Mouse (Mus musculus): ENCODE data around the gene Scube1. TPM values are rescaled to one million over a fixed set of nuclear protein-coding genes. Genes with fewer than 3 reads are reported as not detected.

The Scube1 gene
- 21.9 and 23.6 TPM in 2 replicates for polyA plus RNA-seq (2015; fragmentation: Nextera tagmentation; extraction: Ambion mirVana)

DNA sequence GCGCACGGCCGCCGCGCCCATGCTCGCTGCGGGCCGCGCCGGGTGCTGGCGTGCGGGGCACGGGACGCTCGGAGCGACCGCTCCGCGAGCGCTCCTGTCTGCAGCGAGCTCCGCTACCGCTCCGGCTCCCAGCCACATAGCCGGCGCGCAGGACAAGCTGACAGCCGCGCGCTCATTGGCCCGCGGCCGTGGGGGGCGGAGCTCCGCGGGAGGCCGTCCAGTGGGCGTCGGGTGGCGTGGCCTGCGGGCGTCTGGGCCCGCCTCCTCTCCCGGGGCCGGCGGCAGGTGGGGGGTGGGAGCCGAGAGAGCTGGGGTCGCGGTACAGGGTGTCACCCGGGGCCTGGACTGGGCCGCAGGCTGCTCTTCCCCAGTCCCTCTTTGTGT, at the start of gene Scube1:
Gene Scube1, minus strand, starts transcription at position 136 of the 384 bp plus-strand sequence.
- H3K4me2 ChIP-seq (ENCODE audit: low read length): peak within 1 kb of the TSS; percentile 76
- WGBS: 0% methylated on average over 51 of the region's 51 CpGs
- H3K27me3 ChIP-seq (replicated peaks; ENCODE audit: control insufficient read depth, insufficient read depth, low read length): no peaks in the 10 kb centered on the region
- peaks cover 13% of the 10 kb centered on the region; the same call in 1 of the 2 replicates for H3K4me1 ChIP-seq (replicated peaks; ENCODE audit: control insufficient read depth, insufficient read depth, low read length)
- H3K36me3 ChIP-seq (ENCODE audit: control insufficient read depth, insufficient read depth): no peaks in the 10 kb centered on the region
- H3K4me3 ChIP-seq (replicated peaks; ENCODE audit: low read length): peak within 1 kb of the TSS; percentile 65
- ATAC-seq: peak; percentile 97
- H3K9me3 ChIP-seq (ENCODE audit: control insufficient read depth, low read length): no peaks in the 10 kb centered on the region
- H3K9ac ChIP-seq (replicated peaks; ENCODE audit: low read depth, low read length): peak within 1 kb of the TSS; percentile 77
- no peak within 1 kb of the TSS; the same call in 1 of the 2 replicates for H3K27ac ChIP-seq (ENCODE audit: low read length)

DNA sequence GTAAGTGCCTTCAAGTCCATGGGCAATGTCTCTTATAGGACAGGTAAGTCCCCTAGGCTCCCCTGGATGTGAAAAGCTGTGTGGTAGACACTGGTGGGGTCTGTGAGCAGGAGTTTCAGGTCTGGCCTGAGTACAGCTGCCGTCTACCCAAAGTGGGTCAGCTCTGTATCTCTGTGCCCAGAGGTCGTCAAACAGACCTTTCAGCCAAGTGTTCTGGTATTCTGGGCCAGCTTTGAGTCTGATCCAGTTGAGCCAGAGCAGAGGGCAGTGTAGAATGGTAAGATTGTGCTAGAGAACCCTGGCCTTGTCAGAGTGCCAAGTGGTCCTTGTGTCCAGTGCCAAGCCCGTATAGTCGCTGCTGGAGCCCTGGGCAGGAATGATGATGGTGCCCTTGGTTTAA, 48.1 kb upstream of the Scube1 start:
- H3K9ac ChIP-seq (replicated peaks; ENCODE audit: low read depth, low read length): no peak overlapping the region
- ATAC-seq: no peak
- no peaks in the 10 kb centered on the region for H3K36me3 ChIP-seq (ENCODE audit: control insufficient read depth, insufficient read depth)
- WGBS: 63% methylated on average over 4 of the region's 4 CpGs
- H3K4me1 ChIP-seq (replicated peaks; ENCODE audit: control insufficient read depth, insufficient read depth, low read length): peaks cover 36% of the 10 kb centered on the region
- H3K27me3 ChIP-seq (replicated peaks; ENCODE audit: control insufficient read depth, insufficient read depth, low read length): no peaks in the 10 kb centered on the region
- H3K9me3 ChIP-seq (ENCODE audit: control insufficient read depth, low read length): no peaks in the 10 kb centered on the region
- H3K4me2 ChIP-seq (ENCODE audit: low read length): no peak overlapping the region
- peak overlapping the region; percentile 22; the same call in 1 of the 2 replicates for H3K27ac ChIP-seq (ENCODE audit: low read length)
- no peak overlapping the region for H3K4me3 ChIP-seq (replicated peaks; ENCODE audit: low read length)

DNA sequence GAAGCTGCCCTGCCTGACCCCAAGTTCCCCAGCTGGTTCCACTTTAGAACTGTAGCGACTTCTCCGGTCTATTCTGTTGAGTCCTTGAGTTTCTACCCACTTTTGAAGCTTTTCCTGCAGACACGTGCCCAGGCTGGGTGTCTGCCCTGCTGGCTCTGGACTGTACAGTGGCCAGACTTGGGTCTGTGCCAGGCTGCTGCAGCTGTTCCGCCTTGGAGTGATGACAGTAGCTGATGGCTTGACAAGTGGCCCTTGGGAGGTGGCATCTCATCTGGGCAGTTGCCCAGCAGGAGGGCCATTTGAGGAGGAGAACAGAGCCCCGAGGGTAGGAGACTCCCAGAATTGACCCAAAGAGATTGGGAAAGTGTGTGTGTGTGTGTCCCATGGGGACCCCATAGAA, 47.6 kb upstream of the Scube1 start:
- 42% methylated on average over 5 of the region's 5 CpGs for WGBS
- Histone ChIP-seq H3K4me3 (replicated peaks; ENCODE audit: low read length) (no peak overlapping the region), H3K4me1 (replicated peaks; ENCODE audit: control insufficient read depth, insufficient read depth, low read length) (peaks cover 36% of the 10 kb centered on the region), H3K9me3 (ENCODE audit: control insufficient read depth, low read length) (no peaks in the 10 kb centered on the region), H3K27ac (ENCODE audit: low read length) (peak overlapping the region; percentile 89), H3K36me3 (ENCODE audit: control insufficient read depth, insufficient read depth) (no peaks in the 10 kb centered on the region), H3K4me2 (ENCODE audit: low read length) (no peak overlapping the region), H3K27me3 (replicated peaks; ENCODE audit: control insufficient read depth, insufficient read depth, low read length) (no peaks in the 10 kb centered on the region), H3K9ac (replicated peaks; ENCODE audit: low read depth, low read length) (no peak overlapping the region)
- ATAC-seq: no peak

DNA sequence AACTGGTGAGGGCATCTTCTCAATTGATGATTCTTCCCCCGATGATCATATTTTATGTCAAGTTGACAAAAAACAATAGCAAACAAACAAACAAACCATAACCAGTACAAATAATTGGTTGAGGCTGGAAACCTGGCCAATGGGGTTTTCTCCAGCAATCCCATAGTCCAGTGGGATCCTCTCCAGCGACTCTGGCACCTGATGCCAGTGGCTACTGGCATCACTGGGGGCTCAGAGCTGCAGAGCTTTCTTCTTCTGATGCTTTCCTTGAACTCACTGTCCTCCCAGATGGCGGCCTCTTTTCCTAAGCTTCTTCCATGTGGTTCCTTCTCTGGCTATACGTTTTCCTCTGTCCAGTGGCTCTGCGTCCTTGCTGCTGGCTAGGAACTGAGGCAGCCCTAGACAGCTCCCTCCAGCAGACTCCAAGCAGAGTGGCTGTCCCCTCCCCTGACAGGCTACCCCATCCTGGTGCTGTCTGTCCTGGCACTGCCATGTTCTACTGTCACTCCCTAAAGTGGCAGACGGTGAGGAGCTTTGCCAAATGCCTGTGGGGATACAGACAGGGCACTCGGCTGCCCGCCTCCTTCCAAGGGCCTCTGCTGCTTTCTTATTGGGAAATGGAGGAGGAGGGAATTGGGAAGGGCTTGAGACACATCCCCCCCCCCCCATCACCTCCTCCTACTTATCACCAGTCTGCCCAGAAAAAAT, 46.7 kb upstream of the Scube1 start:
- no peaks in the 10 kb centered on the region for H3K27me3 ChIP-seq (replicated peaks; ENCODE audit: control insufficient read depth, insufficient read depth, low read length)
- no peaks in the 10 kb centered on the region for H3K9me3 ChIP-seq (ENCODE audit: control insufficient read depth, low read length)
- peak overlapping the region; percentile 89 for H3K27ac ChIP-seq (ENCODE audit: low read length)
- no peak overlapping the region for H3K4me3 ChIP-seq (replicated peaks; ENCODE audit: low read length)
- H3K9ac ChIP-seq (replicated peaks; ENCODE audit: low read depth, low read length): no peak overlapping the region
- no peak overlapping the region for H3K4me2 ChIP-seq (ENCODE audit: low read length)
- no peaks in the 10 kb centered on the region for H3K36me3 ChIP-seq (ENCODE audit: control insufficient read depth, insufficient read depth)
- WGBS: 54% methylated on average over 8 of the region's 8 CpGs
- peaks cover 36% of the 10 kb centered on the region for H3K4me1 ChIP-seq (replicated peaks; ENCODE audit: control insufficient read depth, insufficient read depth, low read length)
- peak; percentile 84 for ATAC-seq

DNA sequence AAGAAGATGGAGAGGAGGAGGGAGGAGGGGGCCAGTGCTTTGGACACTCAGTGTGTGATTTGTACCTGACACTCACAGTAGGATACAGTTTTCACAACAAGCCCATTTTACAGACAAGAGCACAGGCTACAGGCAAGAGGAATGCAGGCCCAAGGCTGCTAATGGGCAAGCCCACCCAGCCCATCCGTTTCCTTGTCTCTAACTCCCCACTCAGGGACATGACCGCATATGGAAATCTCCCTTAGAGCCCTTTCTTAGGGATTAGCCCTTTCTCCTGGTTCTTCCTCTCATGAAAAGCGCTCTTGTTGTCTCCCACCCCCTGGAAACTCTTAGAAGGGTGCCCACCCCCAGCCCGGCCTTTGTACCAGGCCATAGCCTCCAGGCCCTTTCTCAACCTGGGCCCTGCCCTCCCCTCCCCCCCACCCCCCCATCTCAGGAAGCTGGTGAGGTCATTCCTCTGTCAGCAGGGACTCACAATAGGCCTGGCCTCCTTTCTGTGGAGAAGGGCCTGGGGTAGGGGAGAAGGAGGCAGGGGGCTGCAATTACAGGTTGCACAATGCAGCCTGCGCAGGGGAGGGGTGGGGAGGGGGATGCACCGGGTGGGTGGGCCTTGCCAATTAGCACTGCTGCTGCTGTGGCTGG, 40.7 kb upstream of the Scube1 start:
- ATAC-seq: peak; percentile 51
- 10% methylated on average over 6 of the region's 6 CpGs for WGBS

DNA sequence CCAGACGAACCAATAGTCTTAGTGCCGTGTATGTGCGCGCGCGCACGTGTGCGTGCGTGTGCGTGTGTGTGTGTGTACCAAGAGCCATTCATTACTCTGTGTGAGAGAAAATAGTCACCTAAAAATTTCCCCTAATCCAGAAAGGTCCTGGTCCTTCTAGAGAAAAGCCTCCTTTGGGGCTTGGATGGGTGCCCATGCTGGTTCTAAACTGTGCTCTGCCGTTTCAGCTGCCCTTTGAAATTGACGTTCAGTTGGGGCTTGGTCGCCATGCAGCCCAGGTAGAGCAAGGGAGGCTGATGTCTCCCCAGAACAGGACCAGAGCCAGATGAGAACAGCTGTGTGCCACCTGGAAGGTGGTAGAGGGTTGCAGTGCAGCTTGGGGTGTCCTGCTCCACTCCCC, 36.7 kb upstream of the Scube1 start:
- Histone ChIP-seq H3K9me3 (ENCODE audit: control insufficient read depth, low read length) (no peaks in the 10 kb centered on the region), H3K27me3 (replicated peaks; ENCODE audit: control insufficient read depth, insufficient read depth, low read length) (no peaks in the 10 kb centered on the region), H3K27ac (ENCODE audit: low read length) (peak overlapping the region; percentile 10; the same call in 1 of the 2 replicates), H3K9ac (replicated peaks; ENCODE audit: low read depth, low read length) (no peak overlapping the region), H3K4me1 (replicated peaks; ENCODE audit: control insufficient read depth, insufficient read depth, low read length) (peaks cover 23% of the 10 kb centered on the region), H3K4me2 (ENCODE audit: low read length) (no peak overlapping the region), H3K4me3 (replicated peaks; ENCODE audit: low read length) (no peak overlapping the region), H3K36me3 (ENCODE audit: control insufficient read depth, insufficient read depth) (no peaks in the 10 kb centered on the region)
- no peak for ATAC-seq
- 77% methylated on average over 13 of the region's 13 CpGs for WGBS

More for the DNA sequence above, 40.7 kb upstream of the Scube1 start:
- H3K27ac ChIP-seq (ENCODE audit: low read length): no peak overlapping the region
- H3K9ac ChIP-seq (replicated peaks; ENCODE audit: low read depth, low read length): no peak overlapping the region
- H3K9me3 ChIP-seq (ENCODE audit: control insufficient read depth, low read length): no peaks in the 10 kb centered on the region
- no peaks in the 10 kb centered on the region for H3K27me3 ChIP-seq (replicated peaks; ENCODE audit: control insufficient read depth, insufficient read depth, low read length)
- no peak overlapping the region for H3K4me2 ChIP-seq (ENCODE audit: low read length)
- peaks cover 22% of the 10 kb centered on the region for H3K4me1 ChIP-seq (replicated peaks; ENCODE audit: control insufficient read depth, insufficient read depth, low read length)
- no peak overlapping the region for H3K4me3 ChIP-seq (replicated peaks; ENCODE audit: low read length)
- no peaks in the 10 kb centered on the region for H3K36me3 ChIP-seq (ENCODE audit: control insufficient read depth, insufficient read depth)

DNA sequence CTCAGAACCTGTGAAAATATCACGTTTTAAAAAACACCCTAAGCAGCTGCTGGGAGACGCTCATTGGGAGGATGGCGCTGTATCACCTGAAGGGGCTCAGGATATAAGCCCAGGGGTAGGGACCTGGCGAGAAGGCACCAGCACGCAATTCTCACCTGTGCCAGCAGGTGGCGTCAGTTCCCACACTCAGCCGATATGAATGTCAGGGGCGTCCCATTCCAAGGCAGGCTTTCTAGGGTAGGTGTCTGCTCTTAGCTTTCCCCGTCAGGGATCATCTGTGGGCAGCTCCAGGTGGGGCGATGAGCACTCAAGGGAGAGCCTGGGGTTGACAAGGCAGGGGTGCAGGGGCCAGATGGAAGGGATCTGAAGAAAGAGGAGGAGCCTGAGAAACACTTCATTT, 35.9 kb upstream of the Scube1 start:
- Histone ChIP-seq H3K4me3 (replicated peaks; ENCODE audit: low read length) (no peak overlapping the region), H3K9me3 (ENCODE audit: control insufficient read depth, low read length) (no peaks in the 10 kb centered on the region), H3K36me3 (ENCODE audit: control insufficient read depth, insufficient read depth) (no peaks in the 10 kb centered on the region), H3K27ac (ENCODE audit: low read length) (no peak overlapping the region), H3K4me2 (ENCODE audit: low read length) (no peak overlapping the region), H3K9ac (replicated peaks; ENCODE audit: low read depth, low read length) (no peak overlapping the region), H3K27me3 (replicated peaks; ENCODE audit: control insufficient read depth, insufficient read depth, low read length) (no peaks in the 10 kb centered on the region), H3K4me1 (replicated peaks; ENCODE audit: control insufficient read depth, insufficient read depth, low read length) (peaks cover 16% of the 10 kb centered on the region)
- peak; percentile 54 for ATAC-seq
- 6% methylated on average over 10 of the region's 10 CpGs for WGBS

DNA sequence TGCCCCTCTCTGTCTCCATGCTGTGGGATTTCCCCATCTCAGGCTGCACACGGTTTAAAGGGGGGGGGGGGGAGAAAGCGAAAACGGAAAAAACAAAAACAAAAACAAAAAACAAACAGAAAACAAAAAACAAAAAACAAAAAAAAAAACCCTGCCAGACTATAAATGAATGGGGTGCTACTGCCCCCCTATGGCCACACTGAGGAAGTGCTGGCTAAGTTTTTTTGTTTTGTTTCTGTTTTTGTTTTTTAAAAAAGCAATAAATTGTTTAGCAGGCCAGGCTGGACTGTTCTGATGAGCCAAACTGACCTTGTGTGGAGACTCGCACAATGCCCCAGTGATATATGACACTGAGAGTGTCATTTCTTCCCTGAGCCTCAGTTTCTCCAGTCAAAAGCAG, 34.1 kb upstream of the Scube1 start:
- Histone ChIP-seq H3K4me3 (replicated peaks; ENCODE audit: low read length) (no peak overlapping the region), H3K4me2 (ENCODE audit: low read length) (no peak overlapping the region), H3K9ac (replicated peaks; ENCODE audit: low read depth, low read length) (no peak overlapping the region; the same call in 1 of the 2 replicates), H3K27ac (ENCODE audit: low read length) (no peak overlapping the region), H3K36me3 (ENCODE audit: control insufficient read depth, insufficient read depth) (no peaks in the 10 kb centered on the region), H3K4me1 (replicated peaks; ENCODE audit: control insufficient read depth, insufficient read depth, low read length) (peaks cover 14% of the 10 kb centered on the region), H3K9me3 (ENCODE audit: control insufficient read depth, low read length) (0 out of 2 replicates have a peak, but pooled peaks cover 2% of the 10 kb centered on the region), H3K27me3 (replicated peaks; ENCODE audit: control insufficient read depth, insufficient read depth, low read length) (no peaks in the 10 kb centered on the region)
- ATAC-seq: no peak
- 8% methylated on average over 4 of the region's 4 CpGs for WGBS

DNA sequence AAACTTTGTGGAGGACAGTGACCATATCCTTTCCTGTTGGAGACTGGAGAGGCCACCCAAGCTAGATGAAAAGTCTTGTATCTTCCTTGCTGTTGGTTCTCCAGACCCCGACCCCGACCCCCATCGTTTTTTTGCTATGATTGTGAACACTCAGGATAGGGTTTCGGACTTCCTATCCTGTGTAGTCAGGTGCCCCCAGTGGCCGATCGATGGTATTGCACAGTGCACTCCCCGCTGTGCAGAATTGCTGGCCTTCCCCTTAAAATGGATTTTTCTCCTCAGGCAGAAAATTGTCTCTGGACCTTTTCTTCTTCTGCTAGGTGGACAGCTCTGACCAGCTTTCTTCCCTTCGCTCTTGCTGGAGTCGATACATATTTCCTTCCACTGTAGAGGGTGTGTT, 31.9 kb upstream of the Scube1 start:
- no peak overlapping the region for H3K4me3 ChIP-seq (replicated peaks; ENCODE audit: low read length)
- no peak for ATAC-seq
- H3K4me1 ChIP-seq (replicated peaks; ENCODE audit: control insufficient read depth, insufficient read depth, low read length): peaks cover 10% of the 10 kb centered on the region
- no peak overlapping the region for H3K9ac ChIP-seq (replicated peaks; ENCODE audit: low read depth, low read length)
- H3K4me2 ChIP-seq (ENCODE audit: low read length): no peak overlapping the region
- H3K27me3 ChIP-seq (replicated peaks; ENCODE audit: control insufficient read depth, insufficient read depth, low read length): no peaks in the 10 kb centered on the region
- 29% methylated on average over 9 of the region's 9 CpGs for WGBS
- H3K9me3 ChIP-seq (ENCODE audit: control insufficient read depth, low read length): 0 out of 2 replicates have a peak, but pooled peaks cover 2% of the 10 kb centered on the region
- H3K36me3 ChIP-seq (ENCODE audit: control insufficient read depth, insufficient read depth): no peaks in the 10 kb centered on the region
- no peak overlapping the region for H3K27ac ChIP-seq (ENCODE audit: low read length)

Measured in forebrain, embryonic 16.5 days (tissue).